Mouse (Mus musculus): Measurements from ENCODE around the gene Rnf212b.

DNA sequence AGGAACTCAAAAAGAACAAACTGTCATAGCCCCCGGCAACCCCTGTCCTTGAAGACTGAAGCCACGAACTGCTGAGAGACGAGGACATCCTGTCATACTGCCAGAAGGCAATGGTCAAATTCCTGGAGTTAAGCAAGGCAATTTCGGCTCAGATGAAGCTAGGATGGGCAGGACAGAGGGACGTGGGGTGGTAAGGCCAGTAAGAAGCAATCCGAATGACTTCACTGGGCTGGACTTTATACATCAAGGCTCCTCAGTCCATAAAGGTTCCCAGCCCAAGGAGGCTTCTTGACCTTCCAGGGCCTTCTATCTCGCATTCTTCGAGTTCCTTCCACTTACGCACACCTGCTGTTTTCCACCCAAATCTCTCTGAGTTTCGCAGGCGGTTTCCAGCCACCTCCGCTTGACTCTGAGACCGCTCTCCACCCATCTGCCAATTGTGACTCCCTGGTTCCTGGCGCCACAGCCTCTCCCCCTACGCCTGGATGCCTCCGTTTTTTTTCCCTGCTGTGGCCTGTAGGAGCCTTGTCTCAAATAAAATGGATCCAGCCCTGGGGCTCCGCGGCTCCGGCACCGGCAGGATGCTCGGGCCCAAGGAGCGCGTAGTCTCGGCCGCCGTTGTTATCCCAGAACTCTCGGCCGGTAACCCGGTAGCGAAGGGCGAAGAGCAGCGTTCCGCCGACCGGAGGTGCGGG lies 62.0 kb downstream of the Rnf212b start:
- no peak for TF ChIP-seq CTCF (IDR thresholded peaks at IDR 0.05; ENCODE audit: control insufficient read depth, insufficient read depth, insufficient replicate concordance, low read depth, low read length)
- no peak for TF ChIP-seq POLR2A (IDR thresholded peaks at IDR 0.05; ENCODE audit: control insufficient read depth, low read depth, low read length)
